Mouse (Mus musculus) hindbrain, embryonic 15.5 days (tissue): Measurements from ENCODE around the gene Hist1h2ba. TPM values are rescaled to one million over a fixed set of nuclear protein-coding genes. Genes with fewer than 3 reads are reported as not detected.

Experiments used
- ATAC-seq: fragments of 200-750 bp; cut with Nextera tagmentation; 2 replicates; pipeline ENCODE4 v1.8.0; 2017; ENCODE audit warnings: low read depth, moderate number of reproducible peaks, moderate TSS enrichment; ENCODE audit not compliant: low FRiP score
- H3K27ac ChIP-seq: fragments of 300-500 bp; sonication (generic); replicated peaks from 2 replicates; pipeline ENCODE4 v1.5.1; 2015; ENCODE audit warnings: mild to moderate bottlenecking, inconsistent platforms
- H3K27me3 ChIP-seq: fragments of 300-500 bp; sonication (generic); 2 replicates; pipeline ENCODE4 v1.6.1; 2015; ENCODE audit warnings: control low read depth, inconsistent platforms
- H3K36me3 ChIP-seq: fragments of 300-500 bp; sonication (generic); 2 replicates; pipeline ENCODE4 v1.6.1; 2015; ENCODE audit warnings: control low read depth, inconsistent platforms
- H3K4me1 ChIP-seq: fragments of 300-500 bp; sonication (generic); replicated peaks from 2 replicates; pipeline ENCODE4 v1.6.1; 2015; ENCODE audit warnings: control low read depth, inconsistent platforms
- H3K4me2 ChIP-seq: fragments of 300-500 bp; sonication (generic); 2 replicates; pipeline ENCODE4 v1.6.1; 2015; ENCODE audit warnings: moderate library complexity, mild to moderate bottlenecking, inconsistent platforms
- H3K4me3 ChIP-seq: fragments of 300-500 bp; sonication (generic); 2 replicates; pipeline ENCODE4 v1.5.1; 2015; ENCODE audit warnings: mild to moderate bottlenecking, inconsistent platforms
- H3K9ac ChIP-seq: fragments of 300-500 bp; sonication (generic); 2 replicates; pipeline ENCODE4 v1.6.1; 2015; ENCODE audit warnings: inconsistent platforms
- H3K9me3 ChIP-seq: fragments of 300-500 bp; sonication (generic); 2 replicates; pipeline ENCODE4 v1.6.1; 2016; ENCODE audit warnings: control low read depth, inconsistent platforms
- WGBS: fragments of 180-500 bp; shearing (Covaris S2); methylation state at CpG from one replicate; pipeline ENCODE4 v1.1.7; 2015; 5-methylcytosine and 5-hydroxymethylcytosine counted together
- polyA plus RNA-seq: library from polyadenylated mRNA; unstranded; fragments of >200 nt; fragmentation: Nextera tagmentation; extraction: Ambion mirVana; gene quantifications from 2 replicates; pipeline ENCODE4 v1.2.1, GENCODE M21; 2015

Hist1h2ba gene
- polyA plus RNA-seq, 1 experiment from 2014 or later, result not detected

DNA sequence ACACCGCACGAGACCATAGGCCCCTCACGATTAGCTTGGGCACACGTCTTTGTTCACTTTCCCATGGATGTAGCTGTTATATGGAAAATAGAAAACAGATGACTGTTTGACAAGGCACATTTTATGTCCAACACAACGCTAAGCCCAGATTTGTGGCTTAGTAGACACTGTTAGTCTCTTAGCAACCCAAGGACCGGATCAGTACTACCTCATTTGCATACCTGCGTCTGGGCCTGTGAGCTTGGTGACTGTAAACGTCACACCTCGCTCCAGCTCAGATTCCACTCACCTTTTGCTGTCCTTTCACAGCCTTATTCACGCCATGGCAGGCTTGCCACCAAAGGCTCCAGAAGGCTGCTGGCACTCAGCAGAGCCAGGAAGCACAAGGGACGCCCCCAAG is 3.1 kb downstream of the Hist1h2ba start:
- Histone ChIP-seq H3K4me2 (no peak overlapping the region), H3K4me1 (no peaks in the 10 kb centered on the region), H3K27ac (no peak overlapping the region), H3K9ac (no peak overlapping the region), H3K4me3 (no peak overlapping the region), H3K9me3 (no peaks in the 10 kb centered on the region), H3K27me3 (no peaks in the 10 kb centered on the region), H3K36me3 (no peaks in the 10 kb centered on the region)
- no peak for ATAC-seq
- 79% methylated on average over 11 of the region's 11 CpGs for WGBS

DNA sequence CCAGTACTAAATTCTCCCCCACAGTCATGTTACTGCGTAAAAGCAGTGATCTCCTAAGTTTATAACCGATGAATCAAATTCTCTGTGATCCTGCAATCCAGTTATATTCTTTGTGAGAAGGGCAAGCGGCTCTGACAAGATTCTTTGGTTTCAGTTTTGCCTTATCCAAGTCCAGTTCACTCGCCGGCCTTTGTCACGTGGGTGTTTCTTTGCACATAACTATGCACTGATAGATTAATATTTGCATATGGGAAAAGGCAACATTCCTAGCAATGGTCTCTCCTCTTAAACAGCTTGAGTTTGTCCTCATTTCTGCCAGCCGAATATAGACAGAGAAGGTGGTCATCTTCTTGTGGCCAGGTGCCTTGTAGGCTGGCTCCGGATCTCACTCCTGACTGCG is 3.5 kb downstream of the Hist1h2ba start:
- 93% methylated on average over 9 of the region's 9 CpGs for WGBS
- Histone ChIP-seq H3K4me3 (no peak overlapping the region), H3K36me3 (no peaks in the 10 kb centered on the region), H3K4me2 (no peak overlapping the region), H3K9me3 (no peaks in the 10 kb centered on the region), H3K9ac (no peak overlapping the region), H3K4me1 (no peaks in the 10 kb centered on the region), H3K27me3 (no peaks in the 10 kb centered on the region), H3K27ac (no peak overlapping the region)
- no peak for ATAC-seq

DNA sequence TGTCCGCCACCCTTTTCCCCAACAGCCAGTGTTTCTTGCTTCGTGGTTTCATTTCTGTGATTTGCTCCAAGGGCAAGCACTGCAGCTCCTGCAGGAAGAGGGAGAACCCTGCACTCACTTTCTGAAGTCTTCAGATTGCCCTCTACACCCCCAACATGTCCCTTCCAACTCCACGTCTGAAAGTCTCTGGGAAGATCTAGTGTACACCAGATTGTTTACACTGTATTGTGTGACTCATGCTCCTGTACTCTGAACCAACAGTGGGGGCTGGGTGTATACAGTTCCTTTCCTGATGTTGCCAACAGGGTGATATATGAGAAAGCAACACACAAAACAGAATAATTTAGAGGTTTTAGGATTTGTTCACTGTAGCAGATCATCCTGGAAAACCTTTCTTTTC is 5.3 kb downstream of the Hist1h2ba start:
- H3K36me3 ChIP-seq, result no peaks in the 10 kb centered on the region
- H3K4me2 ChIP-seq, result no peak overlapping the region
- ATAC-seq, result no peak
- H3K9me3 ChIP-seq, result no peaks in the 10 kb centered on the region
- H3K9ac ChIP-seq, result no peak overlapping the region
- H3K27ac ChIP-seq, result no peak overlapping the region
- 78% methylated on average over 3 of the region's 3 CpGs for WGBS
- no peaks in the 10 kb centered on the region for H3K4me1 ChIP-seq
- H3K4me3 ChIP-seq, result no peak overlapping the region
- H3K27me3 ChIP-seq, result no peaks in the 10 kb centered on the region

DNA sequence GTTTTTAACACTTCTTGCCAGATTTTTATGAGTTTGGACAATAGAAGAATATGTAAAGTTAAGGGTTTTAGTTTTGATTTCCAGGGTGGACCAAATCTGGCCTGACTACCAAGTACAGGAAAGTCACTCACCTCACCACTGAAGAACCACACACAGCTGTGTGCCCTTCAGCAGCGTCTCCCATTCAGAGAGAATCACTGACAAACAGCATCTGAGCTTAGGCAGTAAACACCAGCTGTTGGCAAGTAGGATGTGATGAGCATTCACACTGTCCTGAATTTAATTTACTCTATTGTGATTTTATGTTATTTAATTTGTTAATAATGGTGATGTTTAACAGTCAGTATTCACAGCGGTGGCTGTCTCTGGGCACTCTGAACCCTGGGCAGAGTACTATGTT is 8.2 kb downstream of the Hist1h2ba start:
- no peaks in the 10 kb centered on the region for H3K9me3 ChIP-seq
- H3K27me3 ChIP-seq, result no peaks in the 10 kb centered on the region
- ATAC-seq, result no peak
- no peak overlapping the region for H3K27ac ChIP-seq
- H3K36me3 ChIP-seq, result no peaks in the 10 kb centered on the region
- H3K4me3 ChIP-seq, result no peak overlapping the region
- no peaks in the 10 kb centered on the region for H3K4me1 ChIP-seq
- no peak overlapping the region for H3K9ac ChIP-seq
- 79% methylated on average over 2 of the region's 2 CpGs for WGBS
- no peak overlapping the region for H3K4me2 ChIP-seq

DNA sequence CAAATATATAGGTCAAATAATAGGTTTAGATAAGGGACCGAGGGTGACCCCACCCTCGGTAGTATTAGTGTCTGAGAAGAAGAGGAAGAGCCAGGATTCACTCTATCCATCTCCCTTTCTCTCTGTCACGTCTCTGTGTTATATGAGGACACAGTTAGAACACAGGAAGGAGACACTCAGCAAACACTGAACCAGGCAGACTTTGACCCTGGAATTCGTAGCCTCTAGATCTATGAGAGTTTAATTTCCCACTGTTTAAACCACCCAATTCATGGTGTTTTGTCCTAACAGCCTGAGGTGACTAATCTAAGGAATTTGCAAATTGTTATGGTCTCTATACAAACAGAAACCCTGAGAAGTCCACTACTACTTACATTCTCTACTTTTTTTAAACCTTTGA is 16.3 kb downstream of the Hist1h2ba start:
- no peak for ATAC-seq
- no peaks in the 10 kb centered on the region for H3K27me3 ChIP-seq
- no peak overlapping the region for H3K4me2 ChIP-seq
- no peak overlapping the region for H3K4me3 ChIP-seq
- WGBS, result 91% methylated on average over 4 of the region's 4 CpGs
- H3K27ac ChIP-seq, result no peak overlapping the region
- H3K36me3 ChIP-seq, result no peaks in the 10 kb centered on the region
- no peaks in the 10 kb centered on the region for H3K9me3 ChIP-seq
- no peaks in the 10 kb centered on the region for H3K4me1 ChIP-seq
- H3K9ac ChIP-seq, result no peak overlapping the region

DNA sequence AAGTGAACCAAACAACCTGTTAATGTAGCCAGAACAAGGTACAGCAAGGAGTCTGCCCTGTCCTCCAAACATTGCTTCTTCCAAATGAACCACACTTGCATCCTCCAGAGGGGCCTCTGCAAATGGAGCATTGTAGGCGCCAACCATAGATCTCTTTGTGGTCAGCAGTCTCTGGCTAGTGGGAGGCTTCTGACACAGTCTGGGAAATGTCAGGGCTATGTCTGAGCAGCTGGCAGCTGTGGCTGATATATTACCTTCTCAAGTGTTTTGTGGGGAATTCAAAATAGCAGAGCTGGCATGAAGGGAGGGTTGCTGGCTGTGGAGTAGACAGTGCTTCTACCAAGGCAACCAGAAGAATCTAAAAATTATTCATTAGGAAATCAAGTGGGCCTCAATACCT is 17.8 kb downstream of the Hist1h2ba start:
- no peak overlapping the region for H3K27ac ChIP-seq
- H3K9ac ChIP-seq, result no peak overlapping the region
- H3K4me2 ChIP-seq, result no peak overlapping the region
- peak; percentile 54; the same call in 1 of the 2 replicates for ATAC-seq
- no peak overlapping the region for H3K4me3 ChIP-seq
- H3K27me3 ChIP-seq, result no peaks in the 10 kb centered on the region
- H3K4me1 ChIP-seq, result no peaks in the 10 kb centered on the region
- H3K36me3 ChIP-seq, result no peaks in the 10 kb centered on the region
- WGBS, result 81% methylated on average over 1 of the region's 1 CpGs
- no peaks in the 10 kb centered on the region for H3K9me3 ChIP-seq

DNA sequence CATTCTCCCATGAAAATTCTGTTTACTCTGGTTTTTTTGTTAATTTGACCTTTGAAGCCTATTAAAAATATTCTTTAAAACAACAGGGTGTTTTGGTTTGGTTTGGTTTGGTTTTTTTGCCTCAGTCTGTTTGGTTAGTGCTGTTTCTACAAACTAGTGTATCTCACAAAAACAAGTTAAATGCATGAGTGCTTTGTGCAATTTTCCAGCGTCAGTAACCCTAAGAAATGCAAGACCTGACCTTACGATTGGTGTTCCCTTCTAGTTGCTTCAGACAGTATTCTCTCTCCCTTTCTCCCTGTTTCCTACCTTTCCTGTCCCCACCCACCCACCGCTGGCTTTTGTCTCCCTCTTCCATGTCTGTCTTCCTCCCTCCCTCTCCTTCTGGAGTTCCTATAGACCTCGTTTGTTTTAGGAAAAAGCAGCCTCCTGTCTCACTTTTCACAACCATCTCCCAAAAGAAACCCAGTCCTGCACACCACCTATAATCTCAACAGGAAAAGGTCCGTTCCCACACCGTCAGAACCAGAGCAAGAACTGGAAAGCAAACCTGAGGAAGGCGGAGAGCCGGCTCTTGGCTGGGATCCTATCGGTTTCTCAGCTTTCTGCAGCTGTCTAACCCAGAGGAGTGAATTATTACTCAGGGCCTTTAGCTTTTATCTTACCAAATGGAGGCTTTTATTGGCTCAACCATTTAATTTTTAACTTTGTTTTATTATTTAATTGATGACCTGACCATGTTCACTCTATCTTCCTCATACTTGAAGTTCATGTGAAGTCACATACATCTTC is 19.4 kb downstream of the Hist1h2ba start, which contains the start of gene Slc17a4:
Gene Slc17a4, minus strand, starts transcription at position 634 of the 792 bp plus-strand sequence.
- WGBS, result 77% methylated on average over 9 of the region's 9 CpGs

DNA sequence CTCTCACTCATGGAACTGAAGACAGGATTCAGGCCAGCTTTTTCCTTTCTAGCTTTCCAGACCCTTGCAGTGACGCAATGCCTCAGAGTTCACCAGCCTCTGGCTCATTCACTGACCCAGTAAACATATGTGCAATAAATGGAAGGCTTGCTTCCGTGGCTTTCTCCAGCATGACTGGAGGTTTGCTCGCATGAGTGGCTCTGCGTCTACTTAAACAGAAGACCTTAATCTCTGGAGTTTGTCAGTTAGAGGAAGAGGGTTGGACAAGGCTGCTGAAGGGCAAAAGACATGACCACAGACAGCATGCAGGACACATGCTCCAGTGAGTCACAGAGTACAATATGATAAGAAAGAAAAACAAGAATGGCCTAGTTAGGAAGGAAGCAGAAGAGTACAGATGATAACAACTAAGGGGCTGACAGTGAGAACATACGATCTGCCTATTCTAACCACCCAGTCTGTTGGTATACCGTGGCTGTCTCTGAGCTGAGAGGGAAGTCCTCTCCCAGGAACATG is 20.1 kb downstream of the Hist1h2ba start:
- no peaks in the 10 kb centered on the region for H3K27me3 ChIP-seq
- H3K36me3 ChIP-seq, result no peaks in the 10 kb centered on the region
- H3K4me1 ChIP-seq, result no peaks in the 10 kb centered on the region
- no peaks in the 10 kb centered on the region for H3K9me3 ChIP-seq
- no peak for ATAC-seq
- H3K4me3 ChIP-seq, result no peak overlapping the region
- H3K4me2 ChIP-seq, result no peak overlapping the region
- H3K27ac ChIP-seq, result no peak overlapping the region
- no peak overlapping the region for H3K9ac ChIP-seq
- WGBS, result 55% methylated on average over 6 of the region's 6 CpGs

More for the DNA sequence above, 19.4 kb downstream of the Hist1h2ba start, which contains the start of gene Slc17a4:
- H3K27me3 ChIP-seq, result no peaks in the 10 kb centered on the region
- no peak within 1 kb of the TSS for H3K4me2 ChIP-seq
- no peaks in the 10 kb centered on the region for H3K9me3 ChIP-seq
- no peaks in the 10 kb centered on the region for H3K4me1 ChIP-seq
- no peak for ATAC-seq
- no peak within 1 kb of the TSS for H3K4me3 ChIP-seq
- H3K27ac ChIP-seq, result no peak within 1 kb of the TSS
- H3K9ac ChIP-seq, result no peak within 1 kb of the TSS
- H3K36me3 ChIP-seq, result no peaks in the 10 kb centered on the region

DNA sequence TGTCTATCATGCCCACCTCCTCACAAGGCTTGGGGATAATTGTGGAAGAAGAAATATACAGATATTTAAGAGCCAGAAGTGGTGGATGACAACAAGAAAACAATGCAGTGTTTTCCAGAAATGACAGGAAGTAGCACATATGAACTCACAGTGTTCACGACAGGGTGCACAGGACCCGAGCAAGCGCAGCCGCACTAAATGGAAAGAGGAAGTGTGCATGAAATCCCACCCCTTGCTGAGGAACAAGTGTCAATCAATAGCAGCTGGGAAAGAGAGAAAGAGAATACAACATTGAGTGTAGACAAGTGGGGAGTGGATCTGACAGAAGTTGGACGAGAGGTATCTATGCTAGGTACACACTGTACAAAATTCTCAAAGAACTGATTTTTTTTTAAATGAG is 22.6 kb downstream of the Hist1h2ba start:
- no peak overlapping the region for H3K9ac ChIP-seq
- no peaks in the 10 kb centered on the region for H3K9me3 ChIP-seq
- H3K27ac ChIP-seq, result no peak overlapping the region
- no peak overlapping the region for H3K4me2 ChIP-seq
- no peaks in the 10 kb centered on the region for H3K27me3 ChIP-seq
- H3K4me3 ChIP-seq, result no peak overlapping the region
- H3K36me3 ChIP-seq, result no peaks in the 10 kb centered on the region
- WGBS, result 85% methylated on average over 5 of the region's 5 CpGs
- no peaks in the 10 kb centered on the region for H3K4me1 ChIP-seq
- ATAC-seq, result no peak

DNA sequence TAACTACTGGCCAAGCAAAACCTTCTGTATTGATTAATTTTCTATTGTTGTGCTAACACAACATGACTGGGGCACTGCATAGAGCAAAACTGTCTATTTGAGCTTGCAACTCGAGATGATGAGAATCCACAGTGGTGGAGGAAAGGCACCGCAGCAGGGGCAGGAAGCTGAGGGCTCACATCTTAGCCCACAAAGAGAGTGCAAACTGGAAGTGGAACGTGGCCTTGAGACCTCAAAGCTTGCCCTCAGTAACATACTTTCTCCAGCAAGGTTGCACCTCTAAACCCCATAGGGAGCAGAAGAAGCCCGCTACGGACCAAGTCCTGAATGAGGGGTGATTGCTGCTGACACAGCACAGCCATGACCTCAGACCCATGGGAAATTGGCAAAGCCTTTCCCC is 23.8 kb downstream of the Hist1h2ba start:
- no peak for ATAC-seq
- no peak overlapping the region for H3K9ac ChIP-seq
- no peak overlapping the region for H3K27ac ChIP-seq
- H3K27me3 ChIP-seq, result no peaks in the 10 kb centered on the region
- whole genome bisulfite sequencing, result 87% methylated on average over 5 of the region's 5 CpGs
- no peak overlapping the region for H3K4me3 ChIP-seq
- no peaks in the 10 kb centered on the region for H3K4me1 ChIP-seq
- no peaks in the 10 kb centered on the region for H3K36me3 ChIP-seq
- no peak overlapping the region for H3K4me2 ChIP-seq
- H3K9me3 ChIP-seq, result no peaks in the 10 kb centered on the region

DNA sequence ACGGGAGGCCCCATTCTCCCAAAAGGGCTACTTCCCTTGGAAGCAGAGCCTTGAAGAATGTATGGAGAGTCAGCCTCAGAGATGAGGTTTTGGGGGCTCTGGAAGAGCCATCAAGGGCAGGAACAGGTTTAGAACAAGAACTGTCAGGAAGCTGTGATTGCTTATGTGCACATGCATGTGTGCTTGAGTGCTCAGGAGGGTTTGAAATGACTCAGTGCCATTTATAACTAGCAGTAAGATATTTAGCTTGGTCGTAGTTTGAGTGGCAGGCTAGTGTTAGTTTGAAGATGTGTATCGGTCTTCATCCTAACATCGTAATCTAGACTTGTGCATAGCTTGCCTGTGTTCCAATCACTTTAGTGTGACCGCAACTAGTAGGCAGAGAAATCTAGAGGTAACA is 27.1 kb downstream of the Hist1h2ba start:
- WGBS, result 94% methylated on average over 5 of the region's 5 CpGs
- Histone ChIP-seq H3K27me3 (no peaks in the 10 kb centered on the region), H3K9ac (no peak overlapping the region), H3K4me1 (no peaks in the 10 kb centered on the region), H3K4me3 (no peak overlapping the region), H3K9me3 (no peaks in the 10 kb centered on the region), H3K4me2 (no peak overlapping the region), H3K36me3 (no peaks in the 10 kb centered on the region), H3K27ac (no peak overlapping the region)
- no peak for ATAC-seq

DNA sequence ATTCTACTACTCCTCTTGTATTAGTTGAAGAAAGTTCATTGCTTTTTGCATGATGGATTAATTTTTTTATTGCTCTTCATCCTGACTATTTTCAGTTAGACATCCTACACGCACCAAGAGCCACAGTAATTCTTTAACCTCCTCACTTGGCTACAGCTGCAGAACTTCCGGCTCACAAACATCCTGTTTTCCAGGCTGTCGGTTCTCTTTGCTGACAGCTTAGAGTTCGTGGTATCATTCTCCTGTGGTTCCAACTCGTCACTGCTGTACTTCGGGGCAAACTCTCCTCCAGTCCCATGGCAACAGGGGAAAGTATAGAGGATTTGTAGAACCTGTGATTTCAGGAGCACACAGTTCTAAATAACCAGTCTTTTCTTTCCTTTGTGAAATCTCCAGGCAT is 35.7 kb downstream of the Hist1h2ba start:
- no peaks in the 10 kb centered on the region for H3K4me1 ChIP-seq
- WGBS, result 56% methylated on average over 6 of the region's 6 CpGs
- no peak for ATAC-seq
- H3K27ac ChIP-seq, result no peak overlapping the region
- H3K9me3 ChIP-seq, result no peaks in the 10 kb centered on the region
- no peaks in the 10 kb centered on the region for H3K36me3 ChIP-seq
- H3K4me3 ChIP-seq, result no peak overlapping the region
- no peak overlapping the region for H3K9ac ChIP-seq
- H3K27me3 ChIP-seq, result no peaks in the 10 kb centered on the region
- no peak overlapping the region for H3K4me2 ChIP-seq

DNA sequence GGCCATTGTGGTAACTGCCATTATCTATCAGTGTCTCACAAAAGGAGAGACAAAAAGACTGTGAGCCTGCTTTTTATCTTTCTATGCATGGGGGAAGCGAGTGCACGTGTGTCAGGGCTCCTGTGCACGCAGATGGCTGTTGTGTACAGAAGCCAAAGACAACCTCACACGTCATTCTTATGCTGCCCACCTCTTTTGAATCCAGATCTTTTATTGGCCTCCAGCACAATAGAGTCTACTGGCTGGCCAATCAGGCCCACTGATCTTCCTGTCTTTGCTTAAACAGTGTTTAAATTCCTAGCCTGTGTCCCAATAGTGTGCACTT is 40.7 kb downstream of the Hist1h2ba start:
- H3K4me3 ChIP-seq, result no peak overlapping the region
- H3K27ac ChIP-seq, result no peak overlapping the region
- H3K36me3 ChIP-seq, result no peaks in the 10 kb centered on the region
- H3K4me2 ChIP-seq, result no peak overlapping the region
- ATAC-seq, result 0 out of 2 replicates have a peak, but pooled peaks have one; percentile 23
- 25% methylated on average over 4 of the region's 4 CpGs for WGBS
- H3K27me3 ChIP-seq, result no peaks in the 10 kb centered on the region
- no peak overlapping the region for H3K9ac ChIP-seq
- H3K9me3 ChIP-seq, result no peaks in the 10 kb centered on the region
- no peaks in the 10 kb centered on the region for H3K4me1 ChIP-seq
